Mouse (Mus musculus) cerebellum, adult 11-12 months (tissue): ENCODE results near the gene Mtfmt.
A peak's percentile ranks its signal among the peaks of the same experiment; 100 is the strongest.

Experiments
- DNase-seq: peaks from one replicate; pipeline ENCODE4 v3.0.0; 2022

Gene Mtfmt

DNA sequence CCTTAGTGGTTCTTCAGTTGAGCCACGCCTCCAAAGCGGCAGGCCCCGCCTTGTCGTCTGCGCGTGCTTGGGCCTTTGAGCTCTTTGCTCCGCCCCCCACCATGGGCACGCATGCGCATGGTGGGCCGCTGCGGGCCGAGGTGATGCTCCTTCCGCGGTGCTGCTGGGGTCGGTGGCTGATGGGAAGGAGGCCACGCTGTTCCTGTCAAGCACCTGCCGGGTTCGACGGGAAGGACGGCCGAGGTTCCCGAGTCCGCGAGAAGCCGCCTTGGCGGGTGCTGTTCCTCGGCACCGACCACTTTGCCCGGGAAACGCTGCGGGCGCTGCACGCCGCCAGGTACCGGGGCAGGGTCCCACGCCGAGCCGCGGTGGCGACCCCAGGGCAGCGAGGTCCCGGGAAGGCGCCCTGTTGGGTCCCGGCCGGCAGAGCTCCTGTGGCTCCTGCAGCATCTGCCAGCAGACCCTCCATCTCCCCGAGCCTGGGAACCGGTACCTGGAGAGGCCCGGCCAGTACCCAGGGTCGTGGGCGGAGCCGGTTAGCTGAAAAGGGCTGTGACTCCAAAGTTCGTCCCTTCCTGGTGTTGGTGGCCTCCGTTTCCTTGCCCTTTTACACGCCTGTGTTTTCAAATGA lies at the start of gene Mtfmt:
TSS of gene Mtfmt (plus strand) at position 112 of the 631 bp plus-strand sequence.
- DNase-seq, result peak; percentile 91

DNA sequence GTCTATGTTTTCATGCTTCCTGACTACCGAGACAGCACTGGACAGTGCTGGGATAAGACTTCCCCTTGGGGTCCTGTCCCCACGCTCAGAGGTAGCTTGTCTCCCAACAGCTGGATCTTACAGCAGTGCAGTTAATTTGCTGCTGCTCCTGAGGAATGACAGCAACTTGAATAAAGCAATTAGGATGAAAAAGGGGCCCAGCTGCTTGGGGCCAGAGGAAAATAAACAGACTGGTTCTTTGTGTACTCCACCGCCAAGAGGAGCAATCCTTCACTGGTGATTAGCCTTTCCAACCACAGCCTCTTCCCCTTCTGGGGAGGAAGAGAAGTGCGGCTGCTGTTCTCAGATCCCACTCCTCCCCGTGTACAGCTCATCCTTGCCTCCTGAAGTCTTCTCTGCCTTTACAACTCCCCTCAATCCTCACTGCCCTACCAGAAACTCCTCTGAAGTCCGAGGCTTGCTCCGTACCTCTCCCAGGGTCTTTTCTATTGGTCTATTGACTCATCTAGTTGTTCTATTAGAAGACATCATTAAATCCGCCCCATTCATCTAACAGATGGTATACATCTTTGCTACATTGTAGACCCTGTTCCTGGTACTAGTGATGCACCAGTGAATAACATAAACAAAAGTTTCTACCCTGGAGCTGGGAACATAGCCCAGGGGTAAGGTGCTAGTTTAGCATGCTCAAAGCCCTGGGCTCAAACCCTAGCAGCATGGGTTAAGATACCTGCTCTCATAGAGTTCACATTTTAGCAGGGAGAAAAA lies 49.0 kb upstream of the Mtfmt start:
- DNase-seq, result no peak

DNA sequence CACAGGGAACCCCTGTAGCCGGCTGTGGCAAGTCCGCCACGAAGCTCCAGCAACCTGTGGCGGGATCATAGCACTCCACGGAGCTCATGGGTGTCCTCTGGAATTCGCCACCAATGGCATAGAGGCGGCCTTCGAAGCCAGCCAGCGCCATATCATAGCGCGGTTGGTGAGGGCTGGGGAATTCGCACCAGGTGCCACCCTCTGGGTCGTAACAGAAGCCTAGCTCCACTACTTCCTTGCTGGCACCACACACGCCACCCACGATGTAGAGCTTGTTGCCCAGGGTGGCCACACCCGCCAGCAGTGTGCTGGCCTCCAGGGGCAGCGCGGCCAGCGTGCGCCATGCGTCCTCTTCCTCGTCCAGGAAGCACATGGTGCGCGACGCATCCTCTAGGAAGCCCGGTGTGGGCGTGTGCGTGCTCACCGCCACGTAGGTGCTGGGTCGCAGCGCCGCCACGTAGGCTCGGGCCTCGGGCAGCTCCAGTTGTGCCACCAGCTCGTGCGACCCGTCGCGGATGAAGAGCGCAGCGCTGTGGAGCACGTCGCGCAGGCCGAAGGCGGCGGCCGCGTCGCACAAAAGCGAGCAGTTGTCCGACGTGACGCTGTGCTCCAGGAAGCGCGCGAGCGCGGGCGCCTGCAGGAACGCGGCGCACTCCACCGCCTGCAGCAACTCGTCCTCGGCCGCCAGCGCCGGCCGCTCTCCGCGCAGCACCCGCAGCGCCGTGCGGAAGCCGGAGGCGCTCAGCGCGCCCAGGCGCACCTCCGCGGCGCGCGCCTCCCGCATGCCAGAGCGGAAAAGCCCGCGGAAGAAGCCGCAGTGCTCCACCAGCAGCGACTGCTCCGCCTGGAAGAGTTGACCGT lies 44.6 kb upstream of the Mtfmt start:
- DNase-seq, result no peak

- DNase-seq, result no peak
Observed at GRCm38 (mm10) chr9:65391613-65391964, 44.0 kb upstream of the Mtfmt start, which contains the start of gene Kbtbd13. Kbtbd13 (minus strand) TSS chr9:65391652.

- peak; percentile 19 for DNase-seq
Observed at GRCm38 (mm10) chr9:65392638-65393364, 42.8 kb upstream of the Mtfmt start.

- no peak for DNase-seq
Observed at GRCm38 (mm10) chr9:65393606-65394005, 42.0 kb upstream of the Mtfmt start.

- no peak for DNase-seq
Observed at GRCm38 (mm10) chr9:65394360-65394759, 41.2 kb upstream of the Mtfmt start.

- DNase-seq, result peak; percentile 20
Observed at GRCm38 (mm10) chr9:65398279-65398678, 37.3 kb upstream of the Mtfmt start, which contains the start of gene Rasl12. Rasl12 (plus strand) TSS chr9:65398506.

- no peak for DNase-seq
Observed at GRCm38 (mm10) chr9:65399934-65400333, 35.6 kb upstream of the Mtfmt start.

DNA sequence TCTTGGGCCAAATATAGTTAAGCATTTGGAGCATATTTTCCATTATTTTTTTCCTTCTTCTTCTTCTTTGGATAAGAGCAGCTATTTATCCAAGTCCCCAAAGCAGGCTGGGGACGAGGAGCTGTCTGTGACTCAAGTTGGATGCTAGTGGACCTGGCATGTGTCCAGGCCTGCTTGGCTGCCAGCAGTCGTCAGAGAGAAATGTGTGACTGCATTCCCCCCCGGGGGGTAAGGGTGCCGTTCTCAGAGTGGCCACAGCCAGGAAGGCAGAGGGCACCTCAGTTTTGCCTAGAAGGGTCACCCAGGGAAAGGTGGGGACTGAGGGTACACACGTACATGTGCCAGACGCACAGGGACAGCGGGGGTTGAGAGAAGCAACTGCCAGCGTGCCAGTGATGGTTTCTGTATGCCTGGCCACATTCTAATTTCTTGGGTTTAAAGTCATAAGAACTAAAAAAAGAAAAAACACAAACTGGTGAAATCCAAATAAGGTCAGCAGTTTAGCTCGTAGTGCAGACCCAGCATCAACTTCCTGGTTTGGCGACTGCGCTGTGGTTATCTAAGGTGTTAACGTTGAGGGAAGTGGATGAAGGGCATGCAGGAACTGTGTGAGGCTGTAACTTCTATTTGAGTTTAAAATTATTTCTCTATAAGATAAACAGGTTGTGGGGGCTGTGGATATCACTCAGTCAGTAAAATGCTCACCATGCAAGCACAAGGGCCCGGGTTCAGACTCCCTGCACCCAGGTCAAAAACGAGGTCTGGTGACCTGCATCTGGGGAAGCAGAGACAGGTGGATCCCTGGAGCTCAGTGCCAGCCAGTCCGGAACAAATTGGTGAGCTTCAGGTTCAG lies 31.0 kb upstream of the Mtfmt start:
- DNase-seq, result peak; percentile 51

- DNase-seq, result no peak
Observed at GRCm38 (mm10) chr9:65405184-65405449, 30.5 kb upstream of the Mtfmt start.

DNA sequence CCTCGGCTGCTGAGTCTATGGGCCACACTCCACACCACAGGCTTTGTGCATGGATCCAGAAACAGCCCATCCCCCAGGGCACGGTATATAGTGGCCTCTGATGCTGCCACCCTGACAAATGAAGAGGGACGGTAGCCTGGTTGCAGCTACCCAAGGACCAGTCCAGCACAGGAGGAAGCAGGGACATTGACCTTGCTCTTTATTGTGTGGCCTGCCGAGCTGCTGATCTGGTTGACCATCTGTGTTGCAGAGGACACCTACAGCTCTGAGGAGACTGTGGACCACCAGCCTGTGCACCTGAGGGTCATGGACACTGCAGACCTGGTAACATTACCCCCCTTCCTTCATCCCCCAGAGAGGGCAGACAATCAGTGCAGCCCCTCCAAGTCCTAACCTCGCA lies 28.3 kb upstream of the Mtfmt start:
- DNase-seq, result no peak

GRCm38 (mm10) chr9:65407861-65408260 lies 27.7 kb upstream of the Mtfmt start:
- DNase-seq, result no peak

GRCm38 (mm10) chr9:65408871-65409295 lies 26.7 kb upstream of the Mtfmt start:
- DNase-seq, result no peak

- no peak for DNase-seq
Observed at GRCm38 (mm10) chr9:65410378-65410777, 25.2 kb upstream of the Mtfmt start.

DNA sequence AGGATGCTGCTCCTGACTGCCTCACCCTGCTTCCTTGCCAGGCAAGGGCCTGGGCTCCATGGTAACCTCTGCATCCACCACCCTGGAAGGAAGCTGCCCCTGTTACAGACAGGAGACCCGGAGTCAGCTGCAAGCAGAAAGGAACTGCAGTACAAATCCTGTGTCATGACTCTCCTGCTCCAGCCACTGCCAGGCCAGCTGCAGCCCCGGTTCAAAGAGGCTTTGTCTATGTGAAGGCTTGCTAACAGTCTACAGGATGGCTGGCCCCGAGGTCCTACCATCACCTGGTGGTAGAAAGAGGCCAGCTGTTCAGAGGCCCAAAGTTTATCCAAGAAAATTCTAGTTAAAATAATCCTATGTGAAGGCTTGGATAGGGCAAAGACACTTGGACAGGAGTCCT lies 24.3 kb upstream of the Mtfmt start:
- DNase-seq, result no peak

DNA sequence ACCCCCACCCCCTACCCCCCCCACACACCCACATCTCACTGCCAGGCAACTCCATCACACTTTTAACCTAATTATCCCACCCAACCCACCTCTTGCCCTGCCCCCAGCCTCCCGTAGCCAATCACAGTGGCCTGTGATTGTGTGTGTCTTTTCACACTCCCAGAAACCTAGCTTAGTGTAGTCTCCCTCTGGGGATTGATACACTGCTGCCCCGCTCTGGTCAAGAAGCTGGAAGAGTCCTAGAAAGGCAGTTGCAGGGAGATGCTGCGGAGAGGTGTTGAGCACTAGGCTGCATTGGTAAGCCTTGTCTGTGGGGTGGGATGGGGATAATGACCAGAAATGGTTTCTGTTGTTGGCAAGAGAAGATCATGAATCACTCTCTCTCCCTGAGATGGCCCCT lies 17.8 kb upstream of the Mtfmt start:
- no peak for DNase-seq

DNA sequence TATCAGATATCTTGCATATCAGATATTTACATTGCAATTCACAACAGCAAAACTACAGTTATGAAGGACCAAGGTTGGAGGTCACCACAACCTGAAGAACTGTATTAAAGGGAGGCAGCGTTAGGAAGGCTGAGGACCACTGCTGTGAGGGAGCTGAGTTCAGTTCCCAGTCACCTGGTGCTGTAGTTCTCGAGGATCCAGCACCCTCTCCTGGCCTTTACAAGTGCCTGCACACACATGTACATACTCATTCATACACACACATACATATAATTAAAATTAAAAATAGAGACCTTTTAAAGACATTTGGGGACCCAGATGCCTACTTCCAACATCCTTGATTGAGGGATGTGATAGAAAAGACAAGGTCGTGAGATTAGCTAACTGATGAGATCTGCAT lies 15.9 kb upstream of the Mtfmt start:
- no peak for DNase-seq

DNA sequence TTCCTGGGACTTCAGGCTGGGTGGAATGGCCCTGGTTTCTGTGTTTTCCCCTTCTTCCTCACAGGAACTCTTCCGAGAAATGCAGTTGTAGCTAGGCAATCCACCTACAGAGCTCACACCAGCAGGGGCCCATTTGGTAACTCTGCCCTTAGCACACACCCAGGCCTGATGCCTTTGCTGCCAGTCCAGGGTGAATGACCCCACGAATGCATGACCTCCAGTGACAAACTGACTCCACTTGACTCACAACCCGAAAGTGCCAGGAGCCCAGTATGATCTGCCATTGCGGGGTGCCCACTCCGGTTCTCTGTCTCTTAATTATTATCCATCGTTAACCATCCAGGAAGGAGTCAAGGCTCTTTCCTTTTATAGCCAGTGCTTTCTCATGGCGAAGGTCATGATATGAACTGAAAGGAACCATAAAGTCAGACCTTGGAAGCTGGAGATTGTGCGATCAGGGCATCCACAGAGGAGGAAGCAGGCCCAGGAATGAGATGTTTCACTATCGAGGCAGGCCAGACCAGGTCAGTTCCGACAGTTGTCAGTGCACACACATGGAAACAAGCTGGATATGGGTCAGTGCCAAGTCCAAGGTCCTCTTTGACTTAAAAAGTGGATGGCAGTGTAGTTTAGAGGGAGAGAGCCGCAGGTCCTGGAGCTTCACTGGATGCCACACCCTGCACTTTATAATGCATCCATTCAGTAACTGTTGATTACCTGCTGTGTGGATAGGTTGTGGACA lies 12.7 kb upstream of the Mtfmt start, which contains the start of gene Slc51b:
TSS of gene Slc51b (minus strand) at position 196 of the 742 bp plus-strand sequence.
- DNase-seq, result no peak

GRCm38 (mm10) chr9:65424393-65424792 lies 11.2 kb upstream of the Mtfmt start:
- DNase-seq, result no peak

DNA sequence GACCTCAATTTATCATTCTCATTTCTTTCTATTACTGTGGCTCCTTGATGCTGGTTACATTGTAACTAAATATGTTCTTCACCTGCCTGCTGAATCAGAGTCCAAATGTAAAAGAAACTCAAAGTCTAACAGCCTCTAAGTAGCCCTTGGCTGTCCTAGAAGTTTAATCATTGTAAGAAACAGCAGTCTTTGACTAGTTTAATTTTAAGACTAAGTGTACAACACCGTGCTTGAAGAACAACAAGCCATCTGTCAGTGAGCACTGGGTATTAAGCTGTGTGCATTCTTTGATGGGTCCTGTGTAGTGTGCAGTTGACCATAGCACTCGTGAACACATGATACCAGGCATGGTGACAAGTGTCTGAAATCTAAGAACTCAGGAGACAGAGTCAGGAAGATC lies 8.1 kb upstream of the Mtfmt start:
- DNase-seq, result no peak
